Mouse (Mus musculus): Measurements from ENCODE around the gene Ttc7.
A peak's percentile ranks its signal among the peaks of the same experiment; 100 is the strongest.
"Not testable (repeated sequence)": the region's sequence is repeated elsewhere in the genome, so short reads cannot be mapped to it uniquely, and the experiment has no call there.

The Ttc7 gene

GRCm38 (mm10) chr17:87286481-87287143 is 3.9 kb downstream of the Ttc7 start:
- DNase-seq (ENCODE audit: low read depth, low spot score) = no peak

DNA sequence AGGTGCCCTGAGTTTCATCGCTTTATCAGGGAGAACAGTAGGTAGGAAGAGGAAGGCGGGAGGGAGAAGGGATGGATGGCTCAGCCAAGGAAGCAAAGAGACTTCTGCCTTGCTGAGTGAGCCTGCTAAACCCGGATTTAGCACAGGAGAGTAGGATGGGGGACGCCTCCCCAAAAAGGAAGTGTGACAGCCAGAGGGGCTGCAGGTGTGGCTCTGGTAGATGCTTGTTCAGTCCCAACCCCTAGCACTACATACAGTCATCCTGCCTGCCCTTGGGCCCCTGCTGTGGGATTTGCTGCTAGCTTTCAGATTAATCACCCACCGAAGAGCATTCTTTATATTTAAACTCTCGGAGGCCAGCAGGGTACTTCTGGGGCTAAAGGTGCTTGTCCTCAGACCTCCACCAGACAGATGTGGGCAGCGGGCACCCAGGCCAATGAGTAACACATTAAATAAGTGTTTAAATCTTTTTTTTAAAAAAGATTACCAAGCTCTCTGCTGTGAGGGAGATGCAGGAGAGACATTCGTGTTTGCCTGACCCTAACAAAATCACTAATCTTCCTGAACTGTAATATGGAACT is 4.6 kb downstream of the Ttc7 start:
- DNase-seq (ENCODE audit: low read depth, low spot score) = no peak

DNA sequence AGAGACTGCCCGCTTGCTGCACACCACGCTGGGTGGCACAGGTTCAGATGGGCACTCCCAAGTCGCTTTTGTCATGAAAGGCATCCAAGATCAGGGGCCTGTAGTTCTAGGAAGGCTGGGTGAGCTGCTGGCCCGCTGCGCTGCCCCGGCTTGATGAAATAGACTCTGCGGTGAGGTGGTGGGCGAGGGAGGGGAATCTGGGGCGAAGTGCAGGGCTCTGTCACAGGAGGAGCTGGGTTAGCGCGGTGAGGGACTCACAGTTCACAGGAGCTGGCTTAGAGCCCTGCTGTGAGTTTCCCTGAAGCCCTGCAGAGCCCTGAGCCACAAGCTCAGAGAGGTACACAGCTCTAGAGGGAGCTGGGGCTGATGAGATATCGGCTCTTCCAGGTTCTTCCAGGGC is 5.4 kb downstream of the Ttc7 start:
- no peak for DNase-seq (ENCODE audit: low read depth, low spot score)

GRCm38 (mm10) chr17:87289367-87289766 is 6.7 kb downstream of the Ttc7 start:
- no peak for DNase-seq (ENCODE audit: low read depth, low spot score)

GRCm38 (mm10) chr17:87291037-87291436 is 8.4 kb downstream of the Ttc7 start:
- no peak for DNase-seq (ENCODE audit: low read depth, low spot score)

- no peak for DNase-seq (ENCODE audit: low read depth, low spot score)
Observed at GRCm38 (mm10) chr17:87291782-87292181, 9.1 kb downstream of the Ttc7 start.

- no peak for DNase-seq (ENCODE audit: low read depth, low spot score)
Observed at GRCm38 (mm10) chr17:87293125-87293524, 10.4 kb downstream of the Ttc7 start.

DNA sequence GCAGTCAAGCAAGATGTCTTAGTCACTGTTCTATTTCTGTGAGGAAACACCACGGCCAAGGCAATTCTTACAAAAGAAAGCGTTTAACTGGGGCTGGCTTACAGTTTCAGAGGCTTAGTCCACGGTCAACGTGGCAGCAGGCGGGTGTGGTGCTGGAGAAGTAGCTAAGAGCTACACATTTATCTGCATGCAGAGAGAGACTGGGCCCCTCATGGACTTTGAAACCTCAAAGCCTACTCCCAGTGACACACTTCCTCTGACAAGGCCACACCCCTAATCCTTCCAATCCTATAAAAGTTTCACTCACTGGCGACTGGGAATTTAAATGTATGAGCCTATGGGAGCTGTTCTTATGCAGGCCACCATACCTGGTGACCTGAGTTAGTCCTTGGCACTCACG is 13.1 kb downstream of the Ttc7 start:
- DNase-seq (ENCODE audit: low read depth, low spot score) = no peak

- not testable (repeated sequence) for DNase-seq (ENCODE audit: low read depth, low spot score)
Observed at GRCm38 (mm10) chr17:87296701-87297100, 14.0 kb downstream of the Ttc7 start.

DNA sequence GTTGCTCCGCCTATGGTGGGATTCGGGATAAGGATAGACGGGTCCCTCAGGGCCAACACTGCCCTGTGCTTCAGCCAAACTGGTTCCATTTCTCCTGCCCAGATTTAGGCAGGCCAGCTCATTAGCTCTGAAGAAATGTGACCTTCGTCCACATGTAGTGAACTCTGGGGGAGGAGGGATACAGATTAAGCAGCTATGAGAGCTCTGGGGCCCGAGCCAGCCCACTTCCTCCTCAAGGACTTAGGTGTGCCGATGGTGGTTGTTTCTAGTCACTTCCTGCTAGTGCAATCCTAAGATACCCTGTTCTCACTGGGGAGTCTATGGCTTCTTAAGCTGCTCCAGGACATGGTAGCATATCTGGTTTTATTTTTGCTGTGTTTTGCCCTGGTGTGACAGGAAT is 16.3 kb downstream of the Ttc7 start:
- DNase-seq (ENCODE audit: low read depth, low spot score) = no peak

DNA sequence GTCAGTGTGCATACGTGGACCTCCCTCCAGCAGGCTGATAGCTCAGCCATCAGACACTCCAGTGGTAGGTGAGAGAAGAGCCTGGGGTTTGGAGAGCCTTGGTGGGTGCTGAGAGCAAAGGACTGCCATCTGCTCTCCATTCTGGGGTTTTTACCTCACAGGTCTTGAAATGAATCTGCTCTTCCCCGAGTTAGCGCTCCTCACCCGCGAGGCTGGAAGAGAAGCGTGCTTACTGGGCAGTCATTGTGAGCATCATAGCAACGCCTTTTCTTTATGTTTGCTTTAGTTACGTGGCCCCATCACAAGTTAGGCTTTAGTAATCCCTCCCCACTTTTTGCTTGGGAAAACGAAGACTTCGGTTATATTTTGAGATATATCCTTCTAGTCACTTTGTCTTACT is 17.7 kb downstream of the Ttc7 start:
- no peak for DNase-seq (ENCODE audit: low read depth, low spot score)

- DNase-seq (ENCODE audit: low read depth, low spot score) = not testable (repeated sequence)
Observed at GRCm38 (mm10) chr17:87301607-87302006, 18.9 kb downstream of the Ttc7 start.

DNA sequence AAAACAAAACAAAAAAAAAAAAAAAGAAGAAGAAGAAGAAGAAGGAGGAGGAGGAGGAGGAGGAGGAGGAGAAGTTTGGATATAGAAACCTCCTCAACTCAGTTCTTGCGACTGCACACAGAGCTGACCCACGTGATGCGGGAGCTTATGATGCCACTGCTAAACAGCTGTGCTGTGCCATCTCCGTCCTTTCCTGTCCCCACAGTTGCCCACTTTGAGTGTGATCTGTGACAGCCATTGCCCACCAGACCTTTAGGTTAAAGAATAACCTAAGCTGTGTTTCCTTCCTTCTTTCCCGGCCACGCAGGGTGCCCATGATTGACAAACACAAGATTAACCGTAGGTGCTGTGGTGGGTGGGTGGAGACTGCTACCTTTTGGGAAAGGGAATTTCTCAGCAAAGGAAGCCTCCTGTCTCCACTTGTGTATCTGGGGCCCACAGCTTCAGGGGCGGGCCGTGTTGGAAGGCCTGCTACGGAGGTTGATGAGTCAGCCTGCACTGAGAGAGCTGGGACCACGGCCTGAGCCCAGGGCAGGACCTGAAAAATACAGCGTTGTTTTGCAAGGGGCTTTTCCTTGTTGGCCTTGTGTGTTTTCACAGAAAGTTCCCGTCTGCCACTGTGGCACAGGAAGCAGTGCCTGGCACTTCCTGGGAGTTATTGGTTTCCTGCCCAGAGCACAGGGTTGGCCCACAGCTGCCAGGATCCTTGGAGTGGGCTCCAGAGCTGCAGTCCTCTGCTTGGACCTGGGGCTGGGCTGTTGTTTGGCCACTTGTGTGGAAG is 19.5 kb downstream of the Ttc7 start:
- peak; percentile 76 for DNase-seq (ENCODE audit: low read depth, low spot score)

- DNase-seq (ENCODE audit: low read depth, low spot score) = peak; percentile 40
Observed at GRCm38 (mm10) chr17:87304151-87304894, 21.6 kb downstream of the Ttc7 start.

DNA sequence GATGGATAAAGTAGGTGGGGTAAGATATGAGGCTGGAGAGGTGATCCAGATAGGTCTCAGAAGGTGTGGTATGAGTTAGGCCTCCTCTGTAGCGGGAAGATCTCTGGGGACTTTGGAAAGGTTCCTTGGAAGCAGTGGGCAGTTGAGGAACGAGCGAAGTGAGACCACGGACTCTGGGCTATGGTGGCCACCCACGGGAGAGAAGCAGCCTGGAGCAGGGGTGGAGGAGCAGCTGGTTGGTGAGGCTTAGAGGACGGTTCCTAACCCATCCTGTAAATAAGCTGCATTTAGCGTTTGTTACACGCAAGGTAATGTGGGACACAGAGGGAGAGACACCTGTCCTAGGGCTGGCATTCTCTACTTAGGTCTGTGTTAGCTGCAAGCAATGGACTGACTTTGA is 22.4 kb downstream of the Ttc7 start:
- DNase-seq (ENCODE audit: low read depth, low spot score) = no peak

- no peak for DNase-seq (ENCODE audit: low read depth, low spot score)
Observed at GRCm38 (mm10) chr17:87306746-87307145, 24.1 kb downstream of the Ttc7 start.

DNA sequence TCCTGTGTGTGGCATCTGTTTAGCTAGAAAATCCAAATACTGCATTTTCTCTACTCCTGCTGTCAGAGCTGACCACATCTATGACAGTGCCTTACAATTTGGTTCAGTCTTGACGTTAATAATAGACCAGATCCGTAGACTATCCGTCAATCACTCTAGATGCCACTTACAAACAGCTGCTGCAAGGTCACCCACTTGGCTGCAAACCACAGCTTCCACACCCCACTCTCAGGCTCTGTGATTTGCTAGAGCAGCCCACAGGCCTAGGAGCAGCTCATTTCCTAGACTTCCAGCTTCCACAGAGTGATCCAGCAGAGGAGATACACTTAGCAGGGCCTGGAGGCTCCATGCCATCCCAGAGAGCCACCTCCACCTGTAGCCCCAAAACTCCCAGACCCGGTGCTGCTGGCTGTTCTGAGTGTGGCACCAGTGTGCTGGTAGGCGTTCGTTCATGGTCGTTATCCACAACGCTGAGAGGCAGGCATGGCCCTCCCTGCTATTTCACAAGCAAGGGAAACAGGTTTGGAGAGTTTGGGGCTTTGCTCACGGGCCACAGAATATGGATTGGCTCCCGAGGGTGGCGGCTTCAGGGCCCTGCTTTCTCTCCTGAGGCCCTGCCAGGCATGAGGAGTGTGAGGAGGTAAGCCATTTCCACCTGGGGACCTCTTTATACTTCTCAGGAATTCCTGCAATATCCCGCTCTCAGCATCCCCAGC is 26.5 kb downstream of the Ttc7 start:
- no peak for DNase-seq (ENCODE audit: low read depth, low spot score)

DNA sequence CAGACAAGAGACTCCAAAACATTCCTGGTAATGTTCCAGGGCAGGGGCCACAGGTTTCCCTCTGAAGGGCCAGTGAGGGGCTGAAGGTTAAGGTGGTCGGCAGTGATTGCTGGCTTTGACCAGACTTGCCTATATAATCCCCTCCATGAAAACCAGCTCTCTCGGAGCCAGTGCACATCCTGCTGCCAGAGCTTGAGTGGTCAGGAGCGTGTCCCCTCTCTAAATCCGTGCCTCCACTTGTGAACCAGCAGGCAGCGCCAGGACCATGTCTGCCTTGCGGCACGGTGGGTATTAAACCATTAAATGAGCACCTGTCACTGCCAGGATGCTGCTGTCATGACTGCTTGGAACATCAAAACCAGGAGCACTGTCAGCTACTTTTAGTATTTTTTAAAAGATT is 27.8 kb downstream of the Ttc7 start:
- DNase-seq (ENCODE audit: low read depth, low spot score) = no peak

DNA sequence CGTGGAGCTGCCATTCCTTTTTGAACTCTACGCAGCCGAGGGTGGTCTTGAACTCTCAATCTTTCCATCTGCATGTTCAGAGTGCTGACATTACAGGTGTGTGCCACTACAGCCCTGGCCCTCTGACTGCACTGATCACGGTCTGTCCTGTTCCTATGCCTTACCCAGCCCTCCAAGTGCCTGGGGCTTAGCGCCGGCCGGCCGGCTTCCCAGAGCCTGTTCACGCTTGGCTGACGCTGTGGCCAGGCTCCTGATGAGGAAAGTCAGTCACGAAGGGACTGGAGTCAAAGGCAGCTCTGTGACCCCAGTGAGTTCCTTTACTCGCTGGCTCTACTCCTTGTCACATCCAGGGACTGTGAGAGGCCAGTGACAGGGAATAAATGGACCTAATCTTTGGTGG is 29.7 kb downstream of the Ttc7 start:
- no peak for DNase-seq (ENCODE audit: low read depth, low spot score)

GRCm38 (mm10) chr17:87312924-87313870 is 30.5 kb downstream of the Ttc7 start:
- peak; percentile 59 for DNase-seq (ENCODE audit: low read depth, low spot score)
